Mouse (Mus musculus): ENCODE data around the gene Mfsd4b1.

Gene Mfsd4b1

DNA sequence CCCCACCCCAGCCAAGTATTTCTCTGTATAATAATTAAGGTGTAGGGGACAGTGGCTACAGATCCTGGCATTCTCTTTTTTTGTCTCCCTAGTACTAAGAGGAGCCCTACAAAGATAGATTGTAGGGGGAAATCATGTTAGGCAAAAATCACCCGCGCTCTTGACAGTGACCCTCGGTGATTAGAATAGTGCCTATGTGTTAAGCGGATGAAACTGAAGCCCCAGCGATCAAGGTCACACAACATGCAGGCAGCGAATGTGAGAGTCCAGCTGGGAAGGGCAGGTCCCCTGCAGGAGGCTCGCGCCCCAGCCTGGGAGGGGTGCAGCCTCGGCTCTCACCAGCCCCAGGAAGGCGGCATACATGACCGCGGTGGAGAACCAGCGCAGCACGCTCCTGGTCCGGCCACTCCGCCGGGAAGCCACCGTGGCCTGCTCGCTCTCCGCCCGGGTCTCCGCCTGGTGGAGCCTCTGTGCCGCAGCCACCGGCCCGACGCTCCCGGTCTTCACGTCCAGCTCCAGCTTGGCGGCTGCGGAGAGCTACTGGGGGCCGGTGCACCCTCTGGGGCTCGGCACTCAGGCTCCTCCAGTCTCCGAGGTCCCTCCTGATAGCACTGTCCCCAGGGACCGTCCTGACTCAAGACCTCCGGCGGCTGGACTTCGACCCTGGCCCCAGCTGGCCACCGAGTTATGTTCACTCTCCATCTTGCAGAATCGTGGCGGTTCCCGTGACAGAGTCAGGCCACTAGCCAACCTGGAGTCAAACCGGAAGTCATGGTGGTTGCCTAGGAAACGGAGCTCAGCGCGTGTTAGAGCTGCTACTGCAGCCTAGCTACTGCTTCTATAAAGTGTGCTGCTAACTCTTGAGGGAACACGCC, at the start of gene Mfsd4b1:
Gene Mfsd4b1 (minus strand): TSS at position 715 of the 875 bp plus-strand sequence.
- peak; percentile 82 for DNase-seq (ENCODE audit: inconsistent ontology term)

- DNase-seq (ENCODE audit: inconsistent ontology term) = no peak
Measured at GRCm38 (mm10) chr10:40073608-40074007, 48.5 kb upstream of the Mfsd4b1 start.

- DNase-seq (ENCODE audit: inconsistent ontology term) = no peak
Measured at GRCm38 (mm10) chr10:40070684-40071083, 45.6 kb upstream of the Mfsd4b1 start.

GRCm38 (mm10) chr10:40069270-40069669, 44.2 kb upstream of the Mfsd4b1 start:
- no peak for DNase-seq (ENCODE audit: inconsistent ontology term)

DNA sequence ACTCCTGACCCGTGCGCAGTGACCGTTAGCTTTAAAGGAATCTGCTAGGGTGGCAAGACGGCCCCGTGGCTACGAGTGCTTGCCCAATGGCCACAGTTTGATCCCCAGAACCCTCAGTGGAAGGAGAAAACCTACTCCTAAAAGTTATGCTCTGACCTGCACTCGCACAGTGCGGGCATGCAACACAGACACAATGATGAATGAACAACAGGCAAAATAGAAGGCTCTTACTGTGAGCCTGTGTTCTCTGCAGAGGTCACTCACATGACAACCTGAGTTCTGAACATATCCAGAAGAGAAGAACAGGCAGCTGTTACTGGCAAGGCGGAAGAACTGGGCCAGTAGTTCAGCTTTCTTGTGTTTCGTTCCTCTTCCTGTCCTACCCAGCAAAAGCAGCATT, 43.5 kb upstream of the Mfsd4b1 start:
- no peak for DNase-seq (ENCODE audit: inconsistent ontology term)

DNA sequence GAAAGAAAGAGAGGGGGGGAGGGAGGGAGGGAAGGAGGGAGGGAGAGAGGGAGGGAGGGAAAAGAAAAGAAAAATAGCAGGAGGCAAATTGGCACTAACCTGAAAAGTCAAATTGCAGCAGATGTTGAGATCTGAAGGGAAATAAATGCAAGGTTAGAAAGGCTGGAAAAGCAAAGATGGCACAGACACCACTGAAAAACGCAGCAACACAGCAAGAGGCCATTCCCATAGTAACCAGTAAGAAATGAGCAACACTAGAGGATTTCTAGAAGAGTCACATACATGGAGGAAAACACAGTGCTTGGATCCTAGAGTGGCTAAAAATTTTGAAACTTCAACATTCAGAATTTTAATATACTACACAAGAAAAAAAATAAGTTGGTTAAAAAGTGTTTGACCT, 42.5 kb upstream of the Mfsd4b1 start:
- no peak for DNase-seq (ENCODE audit: inconsistent ontology term)

DNA sequence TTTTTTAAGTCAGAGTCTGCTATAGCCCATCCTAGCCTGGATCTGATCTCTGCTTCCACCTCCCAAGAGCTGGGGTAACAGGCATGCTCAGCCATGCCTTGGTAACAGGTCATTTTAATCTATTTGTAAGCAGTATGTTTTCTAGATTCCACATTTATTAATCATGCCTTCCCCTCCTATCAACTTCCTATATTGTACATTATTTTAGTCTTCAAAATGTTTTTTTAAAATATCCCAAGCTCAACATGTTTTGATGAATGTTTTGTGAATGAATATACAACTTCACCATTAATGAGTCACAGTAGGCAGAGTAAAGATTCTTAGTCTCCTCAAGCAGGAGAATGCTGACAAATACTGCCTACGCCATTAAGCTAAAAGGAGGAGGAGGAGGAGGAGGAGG, 42.0 kb upstream of the Mfsd4b1 start:
- DNase-seq (ENCODE audit: inconsistent ontology term) = peak; percentile 9

GRCm38 (mm10) chr10:40065357-40065756, 40.3 kb upstream of the Mfsd4b1 start:
- no peak for DNase-seq (ENCODE audit: inconsistent ontology term)

GRCm38 (mm10) chr10:40063291-40063890, 38.3 kb upstream of the Mfsd4b1 start:
- DNase-seq (ENCODE audit: inconsistent ontology term) = no peak

DNA sequence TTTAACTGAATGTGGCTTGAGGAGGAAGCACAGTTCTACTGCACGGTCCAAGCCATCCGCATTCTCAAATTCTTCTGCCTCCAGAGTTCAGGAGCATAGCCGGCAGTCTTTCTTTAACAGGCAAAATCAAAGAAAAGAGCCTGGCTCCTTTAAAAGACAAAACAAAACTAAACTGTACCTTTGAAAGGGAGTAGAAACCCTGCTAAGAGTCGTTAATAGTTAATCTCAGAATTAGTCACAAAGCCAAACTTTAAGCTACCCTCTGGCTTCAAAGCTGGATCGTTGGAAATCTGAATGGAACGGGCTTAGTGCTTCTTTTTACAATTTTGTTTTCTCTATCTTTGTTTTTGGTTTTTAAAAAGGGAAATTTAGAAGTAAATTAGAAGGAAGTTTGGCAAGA, 37.7 kb upstream of the Mfsd4b1 start:
- DNase-seq (ENCODE audit: inconsistent ontology term) = no peak

DNA sequence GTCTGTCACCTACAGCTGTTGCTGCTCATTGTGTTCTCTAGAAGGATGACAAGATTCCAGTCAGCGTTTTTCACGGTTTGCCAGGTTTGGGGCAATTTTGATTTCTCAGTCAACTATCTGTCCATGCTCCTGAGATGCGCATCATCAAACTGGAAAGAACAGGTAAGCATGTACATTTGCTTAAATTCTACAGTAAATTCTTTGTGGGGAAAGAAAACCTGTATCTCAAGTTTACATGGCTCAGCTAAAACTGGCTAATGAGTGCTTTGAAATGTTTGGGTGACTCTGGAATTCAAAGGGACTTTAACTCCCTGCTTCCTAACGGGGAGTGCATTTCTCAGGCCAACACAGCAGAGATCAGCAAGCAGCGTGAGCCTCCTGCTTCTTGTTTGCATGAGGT, 36.9 kb upstream of the Mfsd4b1 start:
- DNase-seq (ENCODE audit: inconsistent ontology term) = no peak

- DNase-seq (ENCODE audit: inconsistent ontology term) = no peak
Measured at GRCm38 (mm10) chr10:40058786-40059120, 33.7 kb upstream of the Mfsd4b1 start.

DNA sequence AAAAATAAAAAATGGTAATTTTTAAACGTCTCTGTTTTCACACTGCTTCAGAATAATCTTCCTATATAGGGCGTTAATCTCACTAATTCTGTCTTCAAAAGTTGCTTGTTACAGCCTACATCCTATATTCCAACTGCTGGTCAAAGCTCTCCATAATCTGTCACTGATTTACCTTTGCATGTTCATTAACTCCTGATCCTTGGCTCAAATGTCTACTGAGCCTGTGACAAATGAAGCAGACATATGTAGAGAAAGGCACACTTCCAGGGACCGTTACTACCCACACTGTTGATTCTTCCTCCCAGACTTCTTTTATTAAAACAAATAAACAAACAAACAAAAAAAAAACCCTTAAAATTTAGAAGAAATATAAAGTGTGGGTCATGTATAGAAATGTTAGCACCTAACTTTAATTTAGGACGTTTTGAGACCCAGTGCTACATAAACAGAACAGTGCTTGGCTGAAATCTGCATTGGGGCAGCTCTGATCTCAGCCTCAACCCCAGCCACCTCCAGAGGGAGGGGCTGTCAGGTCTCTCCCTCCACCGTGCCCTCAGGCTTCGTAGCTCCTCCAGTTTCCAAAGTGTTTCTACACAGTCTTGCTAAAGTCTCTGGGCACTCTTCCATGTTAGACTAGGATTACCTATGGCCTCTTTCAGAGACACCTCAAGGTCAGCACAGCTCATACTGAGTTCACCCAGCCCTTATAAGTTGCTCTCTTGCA, 33.2 kb upstream of the Mfsd4b1 start:
- DNase-seq (ENCODE audit: inconsistent ontology term) = no peak

DNA sequence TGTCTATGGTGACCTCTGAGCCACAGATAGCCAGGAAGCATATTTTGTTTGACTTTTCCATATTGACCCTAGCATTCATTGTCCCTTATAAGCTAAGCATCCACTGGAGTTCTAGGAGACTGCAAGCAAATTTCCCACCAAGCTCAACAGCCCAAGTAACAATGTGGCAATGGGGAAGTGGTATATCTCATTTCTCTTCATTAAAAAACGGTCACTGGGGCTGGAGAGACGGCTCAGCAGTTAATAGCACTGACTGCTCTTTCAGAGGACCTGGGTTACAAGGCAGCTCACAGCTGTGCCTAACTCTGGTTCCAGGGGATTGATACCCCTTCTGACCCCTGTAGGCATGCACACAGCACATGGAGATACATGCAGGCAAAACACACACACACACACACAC, 32.5 kb upstream of the Mfsd4b1 start:
- DNase-seq (ENCODE audit: inconsistent ontology term) = no peak

DNA sequence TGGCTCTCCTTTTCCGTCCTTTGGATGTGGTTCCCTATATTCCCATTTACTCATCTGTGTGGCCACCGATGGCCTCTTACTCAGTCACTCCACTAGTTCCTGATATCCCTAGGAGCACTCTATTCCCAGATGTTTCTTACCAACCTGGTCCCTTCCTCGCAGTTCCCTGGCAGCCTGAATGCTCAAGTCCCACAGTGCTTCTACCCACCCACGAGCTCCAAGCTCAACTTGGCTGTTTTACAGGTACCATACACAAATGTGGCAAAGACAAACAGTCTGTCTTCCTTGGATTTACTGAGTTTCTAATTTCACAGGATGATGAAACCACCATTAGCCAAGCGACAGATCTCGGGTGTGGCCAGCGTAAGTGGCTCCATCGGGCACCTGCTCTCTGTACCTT, 29.4 kb upstream of the Mfsd4b1 start:
- DNase-seq (ENCODE audit: inconsistent ontology term) = no peak

- DNase-seq (ENCODE audit: inconsistent ontology term) = no peak
Measured at GRCm38 (mm10) chr10:40053896-40054295, 28.8 kb upstream of the Mfsd4b1 start.

DNA sequence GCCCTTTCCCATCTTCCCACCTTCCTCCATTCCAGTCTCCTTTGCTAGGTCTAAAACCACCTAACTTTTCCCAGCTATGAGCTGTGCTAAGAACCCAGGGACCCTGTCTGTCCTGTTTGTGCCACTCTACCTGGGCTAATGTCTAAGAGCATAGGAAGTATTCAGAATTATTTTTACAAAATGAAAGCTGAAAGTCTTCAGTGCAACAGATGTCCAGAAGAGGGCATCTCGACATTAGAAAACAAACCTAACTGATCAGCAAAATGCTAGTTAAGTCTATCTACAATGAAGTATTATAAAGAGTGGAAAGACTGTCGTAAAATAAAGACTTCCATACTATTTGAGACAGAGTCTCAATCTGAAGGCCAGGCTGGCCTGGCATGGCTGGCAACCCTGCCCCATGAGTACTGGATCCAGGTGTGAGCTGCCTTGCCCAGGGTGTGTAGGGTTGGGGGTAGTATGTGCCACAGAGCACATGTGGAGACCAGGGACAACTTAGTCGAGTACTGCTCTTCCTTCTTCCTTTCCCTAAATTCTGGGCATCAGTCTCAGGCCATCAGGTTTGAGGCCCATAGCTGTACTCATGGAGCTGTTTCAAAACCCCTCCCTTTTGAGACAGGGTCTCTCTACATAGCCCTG, 28.3 kb upstream of the Mfsd4b1 start:
- DNase-seq (ENCODE audit: inconsistent ontology term) = peak; percentile 13

DNA sequence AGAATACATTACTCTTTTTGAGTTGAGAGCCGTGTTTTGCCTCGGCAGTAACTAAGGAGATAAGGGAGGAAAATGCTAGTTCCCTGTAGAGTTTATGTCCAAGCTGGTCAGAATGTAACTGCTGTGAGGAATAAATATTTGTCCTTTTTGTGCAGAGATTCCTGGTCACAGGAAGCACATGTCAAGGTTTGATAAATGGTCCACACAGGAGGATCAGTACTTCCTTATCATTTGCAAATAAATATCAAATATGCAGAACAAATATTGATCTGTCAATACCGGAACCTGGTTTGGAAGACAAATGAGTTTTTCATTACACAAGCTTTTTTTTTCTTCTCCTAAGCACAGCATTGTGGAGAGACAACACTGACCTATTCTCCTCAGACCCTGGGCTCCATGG, 26.9 kb upstream of the Mfsd4b1 start:
- DNase-seq (ENCODE audit: inconsistent ontology term) = no peak

DNA sequence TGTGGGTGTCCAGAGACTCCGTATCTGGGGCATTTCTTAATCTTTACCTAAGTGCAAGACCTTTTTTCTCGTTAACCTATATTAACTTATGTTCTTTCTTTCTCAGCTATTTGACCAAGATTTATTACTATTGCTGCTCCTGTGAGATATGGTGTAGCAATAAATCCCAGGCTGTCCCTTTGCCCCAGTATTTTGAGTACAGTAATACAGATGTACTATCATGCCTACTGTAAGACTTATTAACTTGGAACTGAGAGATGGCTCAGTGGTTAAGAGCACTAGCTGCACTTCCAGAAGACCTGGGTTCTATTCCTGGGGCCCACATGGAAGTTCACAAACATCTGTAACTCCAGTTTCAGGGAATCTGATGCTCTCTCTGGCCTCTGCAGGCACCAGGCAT, 25.7 kb upstream of the Mfsd4b1 start:
- no peak for DNase-seq (ENCODE audit: inconsistent ontology term)

DNA sequence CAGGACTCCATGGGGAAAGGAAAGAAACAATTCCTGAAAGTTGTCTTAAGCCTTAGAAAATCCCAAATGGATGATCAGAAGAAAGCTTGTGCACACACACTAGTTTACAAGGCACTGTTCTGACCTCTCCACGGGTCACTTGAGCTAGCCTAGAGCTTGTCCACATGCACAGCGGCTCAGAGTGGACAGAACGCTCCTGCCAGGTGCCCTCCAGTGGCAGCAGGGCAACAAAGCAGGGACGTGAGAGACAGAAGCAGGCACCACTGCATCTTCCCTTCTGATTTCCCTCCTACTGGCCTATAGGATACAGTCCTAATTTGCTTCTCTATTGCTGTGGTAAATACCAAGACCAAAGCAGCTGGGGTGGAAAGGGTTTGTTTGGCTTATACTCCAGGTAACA, 16.3 kb upstream of the Mfsd4b1 start:
- no peak for DNase-seq (ENCODE audit: inconsistent ontology term)

DNA sequence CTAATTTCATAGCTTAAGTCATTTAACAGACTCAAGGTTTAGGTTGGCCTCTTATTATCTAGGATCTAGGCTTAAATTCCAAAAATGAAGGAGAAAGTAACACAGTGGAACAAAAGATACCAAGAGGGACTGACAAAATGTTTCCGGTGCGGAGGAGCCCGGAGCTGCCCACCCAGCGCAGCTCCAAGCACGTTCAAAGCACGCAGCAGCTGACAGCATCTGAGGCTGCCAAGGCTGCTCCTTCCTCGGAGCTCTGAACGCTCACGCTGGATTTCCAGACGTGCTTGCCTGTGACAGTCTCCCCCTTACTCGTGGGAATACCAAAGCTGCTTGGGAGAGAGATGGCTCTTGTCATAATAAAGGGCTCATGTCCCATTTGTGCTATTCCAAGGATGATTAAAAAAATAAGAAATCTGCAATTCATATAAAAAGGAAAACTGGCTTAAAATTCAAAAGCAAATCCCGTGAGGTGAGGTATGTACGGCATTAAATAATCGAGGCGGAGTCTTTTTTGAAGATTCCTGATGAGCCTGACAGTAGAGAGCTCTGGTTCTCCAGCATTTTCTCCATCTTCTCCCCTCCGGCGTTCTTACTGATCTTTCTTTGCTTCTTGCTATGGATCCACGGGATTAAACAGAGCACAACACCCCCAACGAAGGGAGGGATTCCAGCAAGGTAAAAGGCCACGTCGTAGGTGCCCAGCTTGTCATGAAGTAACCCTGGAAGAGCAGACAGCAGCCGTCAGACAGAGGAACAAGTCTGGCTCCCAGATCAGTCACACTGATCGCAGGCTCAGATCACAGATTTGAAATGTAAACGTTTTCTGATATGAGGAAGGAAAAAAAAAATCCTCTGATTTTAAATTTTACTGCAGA, 11.9 kb upstream of the Mfsd4b1 start:
- no peak for DNase-seq (ENCODE audit: inconsistent ontology term)
